Mouse (Mus musculus): ENCODE results near the gene Cdh20.

DNA sequence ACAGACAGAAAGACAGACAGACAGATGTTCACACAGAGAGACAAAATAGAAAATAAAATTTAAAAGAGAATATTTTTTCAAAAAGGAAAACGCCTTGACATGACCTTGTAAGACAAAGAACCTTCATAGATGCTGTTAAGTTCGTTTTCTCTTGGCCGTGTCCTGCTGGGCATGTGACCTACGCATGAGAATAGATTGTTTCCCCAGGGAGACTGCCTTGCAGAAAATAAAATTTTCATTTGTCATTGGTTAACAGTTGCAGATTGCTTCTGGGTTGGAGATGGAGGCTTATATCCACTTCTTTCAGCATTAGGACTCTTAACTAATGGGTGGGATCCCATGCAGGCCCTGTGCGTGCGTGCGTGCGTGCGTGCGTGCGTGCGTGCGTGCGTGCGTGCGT is 219.2 kb downstream of the Cdh20 start:
- TF ChIP-seq POLR2A (IDR thresholded peaks at IDR 0.05; ENCODE audit: control insufficient read depth in 1 of 2, insufficient read depth in 1 of 2, low read depth in 1 of 2, low read length in 2 of 2, poor library complexity in 1 of 2) = no peak
- no peak for TF ChIP-seq EP300 (IDR thresholded peaks at IDR 0.05; ENCODE audit: low read depth in 1 of 2, low read length in 2 of 2)
- TF ChIP-seq CTCF (IDR thresholded peaks at IDR 0.05 in 2 of 3, conservative IDR thresholded peaks at IDR 0.05 in 1 of 3; ENCODE audit: control insufficient read depth in 1 of 3, insufficient read depth in 1 of 3, low read depth in 2 of 3, low read length in 3 of 3, poor library complexity in 1 of 3, severe bottlenecking in 1 of 3) = no peak
- no peak for TF ChIP-seq TCF12 (IDR thresholded peaks at IDR 0.05; ENCODE audit: low read depth, low read length)

All from MEL (cell line).